Mouse (Mus musculus) midbrain, embryonic 11.5 days (tissue): ENCODE results near the gene Gm7138. TPM values are rescaled to one million over a fixed set of nuclear protein-coding genes. Genes with fewer than 3 reads are reported as not detected.
"Not testable (repeated sequence)": the region's sequence is repeated elsewhere in the genome, so short reads cannot be mapped to it uniquely, and the experiment has no call there.

Source experiments
- ATAC-seq: fragments of 200-750 bp; cut with Nextera tagmentation; 2 replicates; pipeline ENCODE4 v1.8.0; 2017; ENCODE audit warnings: moderate TSS enrichment, moderate library complexity; ENCODE audit not compliant: low FRiP score
- DNase-seq: peaks from one replicate; pipeline ENCODE4 v3.0.0; 2015; ENCODE audit warnings: low spot score; ENCODE audit errors: missing footprints
- H3K27ac ChIP-seq: fragments of 300-500 bp; sonication (generic); 2 replicates; pipeline ENCODE4 v1.5.1; 2014; ENCODE audit warnings: low read depth, low read length
- H3K27me3 ChIP-seq: fragments of 300-500 bp; sonication (generic); 2 replicates; pipeline ENCODE4 v1.6.1; 2014; ENCODE audit warnings: mild to moderate bottlenecking, low read length, moderate library complexity, mixed read lengths; ENCODE audit not compliant: control insufficient read depth, insufficient read depth
- H3K36me3 ChIP-seq: fragments of 300-500 bp; sonication (generic); 2 replicates; pipeline ENCODE4 v1.6.1; 2014; ENCODE audit warnings: mild to moderate bottlenecking, low read length, moderate library complexity, mixed read lengths; ENCODE audit not compliant: control insufficient read depth, insufficient read depth
- H3K4me1 ChIP-seq: fragments of 300-500 bp; sonication (generic); 2 replicates; pipeline ENCODE4 v1.6.1; 2014; ENCODE audit warnings: low read length; ENCODE audit not compliant: control insufficient read depth, insufficient read depth
- H3K4me2 ChIP-seq: fragments of 300-500 bp; sonication (generic); 2 replicates; pipeline ENCODE4 v1.6.1; 2014; ENCODE audit warnings: mild to moderate bottlenecking, moderate library complexity
- H3K4me3 ChIP-seq: fragments of 300-500 bp; sonication (generic); 2 replicates; pipeline ENCODE4 v1.5.1; 2014; ENCODE audit warnings: low read depth, low read length
- H3K9ac ChIP-seq: fragments of 300-500 bp; sonication (generic); 2 replicates; pipeline ENCODE4 v1.6.1; 2014; ENCODE audit warnings: low read length
- H3K9me3 ChIP-seq: fragments of 300-500 bp; sonication (generic); 2 replicates; pipeline ENCODE4 v1.6.1; 2016; ENCODE audit warnings: low read length; ENCODE audit not compliant: control insufficient read depth
- WGBS: fragments of 180-500 bp; shearing (Covaris S2); extraction: QIAGEN DNeasy Blood & Tissue Kit; methylation state at CpG from one replicate; pipeline ENCODE4 v1.1.7; 2014; 5-methylcytosine and 5-hydroxymethylcytosine counted together
- polyA plus RNA-seq: library from polyadenylated mRNA; unstranded; fragments of >200 nt; fragmentation: Nextera tagmentation; extraction: Ambion mirVana; gene quantifications from 2 replicates; pipeline ENCODE4 v1.2.1, GENCODE M21; 2014

Gene Gm7138
- polyA plus RNA-seq, 1 experiment from 2014 or later, result not detected

DNA sequence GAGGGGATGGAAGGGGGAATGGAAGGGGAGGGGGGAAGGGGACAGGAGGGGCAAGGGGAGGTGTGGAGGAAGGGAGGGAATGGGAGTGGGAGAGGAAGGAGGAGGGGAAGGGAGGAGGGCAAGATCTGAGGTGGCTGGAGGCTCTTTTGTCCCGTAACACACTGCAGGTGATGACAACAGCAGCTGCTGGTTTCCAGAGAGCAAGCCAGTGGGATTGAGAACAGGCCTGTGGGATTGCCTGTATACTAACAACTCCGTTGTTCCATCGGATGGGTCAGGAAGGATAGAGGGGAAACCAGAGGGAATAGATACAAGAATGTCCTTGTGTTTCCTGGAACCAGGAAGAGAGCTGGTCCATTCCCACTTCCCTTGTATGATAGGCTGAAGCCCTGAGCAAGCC is 20.9 kb upstream of the Gm7138 start:
- 19% methylated on average over 3 of the region's 3 CpGs for WGBS
- no peak overlapping the region for H3K27ac ChIP-seq
- ATAC-seq, result no peak
- peaks cover 2% of the 10 kb centered on the region; the same call in 1 of the 2 replicates for H3K4me1 ChIP-seq
- H3K36me3 ChIP-seq, result no peaks in the 10 kb centered on the region
- no peak overlapping the region for H3K9ac ChIP-seq
- H3K9me3 ChIP-seq, result no peaks in the 10 kb centered on the region
- H3K27me3 ChIP-seq, result no peaks in the 10 kb centered on the region
- DNase-seq, result peak; percentile 85
- no peak overlapping the region for H3K4me2 ChIP-seq
- no peak overlapping the region for H3K4me3 ChIP-seq

DNA sequence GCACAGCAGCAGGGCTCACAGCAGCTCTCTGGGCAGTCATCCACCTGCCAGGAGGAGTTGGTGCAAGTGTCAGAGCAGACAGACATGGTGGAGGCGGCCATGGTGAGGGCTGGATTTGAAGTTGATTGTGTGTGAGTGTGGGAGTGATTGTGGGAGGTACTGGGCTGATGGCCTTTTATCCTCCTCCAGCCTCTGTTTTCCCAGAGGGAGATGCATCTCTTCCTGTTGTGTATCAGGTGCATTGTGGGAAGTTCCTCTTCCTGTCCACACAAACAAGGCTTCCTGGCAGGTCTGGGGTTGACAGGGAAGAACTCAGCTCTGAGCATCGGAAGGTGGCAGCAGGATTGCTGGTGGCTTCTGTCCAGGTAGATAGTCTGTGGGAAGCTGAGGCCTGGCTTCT is 18.2 kb upstream of the Gm7138 start, which contains the start of gene Gm9639:
TSS of gene Gm9639 (minus strand) at position 101 of the 400 bp plus-strand sequence.
- H3K27me3 ChIP-seq, result no peaks in the 10 kb centered on the region
- peak; percentile 51 for DNase-seq
- H3K4me3 ChIP-seq, result no peak within 1 kb of the TSS
- H3K9ac ChIP-seq, result no peak within 1 kb of the TSS
- H3K4me2 ChIP-seq, result no peak within 1 kb of the TSS
- no peaks in the 10 kb centered on the region for H3K36me3 ChIP-seq
- H3K27ac ChIP-seq, result no peak within 1 kb of the TSS
- no peak for ATAC-seq
- no peaks in the 10 kb centered on the region for H3K9me3 ChIP-seq
- WGBS, result 64% methylated on average over 2 of the region's 2 CpGs
- H3K4me1 ChIP-seq, result peaks cover 2% of the 10 kb centered on the region; the same call in 1 of the 2 replicates

DNA sequence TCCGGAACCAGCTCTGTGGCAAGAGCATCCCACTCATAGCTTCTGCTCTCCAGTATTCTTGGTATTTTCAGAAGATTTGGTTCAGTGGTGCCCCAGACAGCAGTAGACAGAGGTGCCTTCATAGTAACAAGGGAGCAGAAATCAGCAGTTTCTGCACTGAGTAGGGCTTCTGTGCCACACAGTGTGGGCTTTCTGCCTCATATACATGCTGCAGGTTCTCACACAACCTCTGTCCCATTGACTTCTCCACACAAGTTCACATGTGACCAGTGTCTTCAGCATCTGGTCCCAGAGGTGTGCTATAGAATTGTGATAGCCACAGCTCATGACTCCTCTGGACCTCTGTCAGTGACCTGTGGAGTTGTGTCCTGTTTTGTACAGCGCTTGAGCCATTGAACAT is 11.9 kb upstream of the Gm7138 start:
- DNase-seq (peak; percentile 76), ATAC-seq (no peak)
- Histone ChIP-seq H3K9me3 (no peaks in the 10 kb centered on the region), H3K9ac (no peak overlapping the region), H3K4me3 (no peak overlapping the region), H3K4me2 (no peak overlapping the region), H3K36me3 (no peaks in the 10 kb centered on the region), H3K27ac (no peak overlapping the region), H3K4me1 (no peaks in the 10 kb centered on the region), H3K27me3 (no peaks in the 10 kb centered on the region)
- 88% methylated on average over 2 of the region's 2 CpGs for WGBS

DNA sequence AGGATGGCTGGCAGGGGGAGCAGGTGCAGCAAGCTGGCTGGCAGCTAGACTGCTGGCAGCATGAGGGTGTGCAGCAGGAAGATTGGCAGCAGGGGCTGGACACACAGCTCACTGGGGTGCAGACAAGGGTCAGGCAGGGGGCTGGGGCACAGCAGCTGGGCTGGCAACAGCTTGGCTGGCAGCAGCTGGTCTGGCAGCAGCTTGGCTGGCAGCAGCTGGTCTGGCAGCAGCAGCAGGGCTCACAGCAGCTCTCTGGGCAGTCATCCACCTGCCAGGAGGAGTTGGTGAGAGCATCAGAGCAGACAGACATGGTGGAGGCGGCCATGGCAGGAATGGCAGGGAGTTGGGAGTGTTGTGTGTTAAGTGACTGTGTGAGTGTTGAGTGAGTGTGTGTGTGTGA is 11.1 kb upstream of the Gm7138 start, which contains the start of gene Gm7137:
TSS of gene Gm7137 (minus strand) at position 325 of the 400 bp plus-strand sequence.
- not testable (repeated sequence) for H3K9ac ChIP-seq, ATAC-seq, H3K27me3 ChIP-seq, H3K4me1 ChIP-seq, H3K36me3 ChIP-seq, H3K4me3 ChIP-seq, DNase-seq, H3K9me3 ChIP-seq, H3K4me2 ChIP-seq, H3K27ac ChIP-seq
- no CpG with 5 or more reads among the region's 1 CpGs for WGBS

DNA sequence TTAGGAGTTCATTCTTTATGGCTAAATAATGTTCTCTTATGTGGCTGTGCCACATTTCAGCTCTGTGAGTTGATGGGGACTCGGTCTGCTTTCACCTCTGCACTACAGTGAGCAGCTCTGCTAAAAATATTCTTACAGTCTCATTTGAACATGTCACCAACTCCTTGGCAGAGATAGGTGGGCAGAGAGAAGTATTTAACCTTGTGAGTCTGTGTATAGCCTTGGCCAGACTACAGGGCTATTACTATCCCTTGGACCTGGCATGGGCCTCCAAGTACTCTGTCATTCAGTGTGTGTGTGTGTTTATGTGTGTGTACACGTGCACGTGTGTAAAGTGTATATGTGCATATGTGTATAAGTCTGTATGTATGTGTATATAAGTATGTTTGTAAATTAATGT is 6.7 kb upstream of the Gm7138 start:
- H3K4me3 ChIP-seq, H3K9me3 ChIP-seq, DNase-seq, H3K36me3 ChIP-seq, H3K27me3 ChIP-seq, ATAC-seq, H3K4me2 ChIP-seq, H3K4me1 ChIP-seq, H3K27ac ChIP-seq, H3K9ac ChIP-seq: not testable (repeated sequence)
- WGBS, result 100% methylated on average over 1 of the region's 3 CpGs

DNA sequence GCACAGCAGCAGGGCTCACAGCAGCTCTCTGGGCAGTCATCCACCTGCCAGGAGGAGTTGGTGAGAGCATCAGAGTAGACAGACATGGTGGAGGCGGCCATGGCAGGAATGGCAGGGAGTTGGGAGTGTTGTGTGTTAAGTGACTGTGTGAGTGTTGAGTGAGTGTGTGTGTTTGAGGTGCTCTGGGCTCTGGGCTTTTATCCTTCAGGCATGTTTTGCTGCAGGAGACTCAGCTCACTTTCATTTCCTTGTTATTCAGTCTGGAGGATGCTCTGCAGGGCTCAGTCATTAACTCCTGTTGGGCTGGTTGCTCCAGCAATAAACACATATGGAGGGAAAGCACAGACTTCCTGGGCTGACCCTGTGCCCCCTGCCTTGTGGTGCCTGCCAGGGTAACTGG is 5.7 kb upstream of the Gm7138 start, which contains the start of gene Gm3250:
TSS of gene Gm3250 (minus strand) at position 101 of the 400 bp plus-strand sequence.
- not testable (repeated sequence) for H3K4me3 ChIP-seq, H3K4me2 ChIP-seq, DNase-seq, H3K9ac ChIP-seq, H3K9me3 ChIP-seq, H3K27ac ChIP-seq, H3K4me1 ChIP-seq, ATAC-seq, H3K27me3 ChIP-seq, H3K36me3 ChIP-seq
- no CpG with 5 or more reads among the region's 1 CpGs for WGBS

DNA sequence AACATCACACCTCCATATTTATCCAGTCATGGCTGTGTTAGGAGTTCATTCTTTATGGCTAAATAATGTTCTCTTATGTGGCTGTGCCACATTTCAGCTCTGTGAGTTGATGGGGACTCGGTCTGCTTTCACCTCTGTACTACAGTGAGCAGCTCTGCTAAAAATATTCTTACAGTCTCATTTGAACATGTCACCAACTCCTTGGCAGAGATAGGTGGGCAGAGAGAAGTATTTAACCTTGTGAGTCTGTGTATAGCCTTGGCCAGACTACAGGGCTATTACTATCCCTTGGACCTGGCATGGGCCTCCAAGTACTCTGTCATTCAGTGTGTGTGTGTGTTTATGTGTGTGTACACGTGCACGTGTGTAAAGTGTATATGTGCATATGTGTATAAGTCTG is 4.6 kb downstream of the Gm7138 start:
- not testable (repeated sequence) for H3K4me2 ChIP-seq, H3K27ac ChIP-seq, DNase-seq, H3K9me3 ChIP-seq, ATAC-seq, H3K4me3 ChIP-seq, H3K9ac ChIP-seq, H3K36me3 ChIP-seq, H3K4me1 ChIP-seq, H3K27me3 ChIP-seq
- 75% methylated on average over 1 of the region's 3 CpGs for WGBS

DNA sequence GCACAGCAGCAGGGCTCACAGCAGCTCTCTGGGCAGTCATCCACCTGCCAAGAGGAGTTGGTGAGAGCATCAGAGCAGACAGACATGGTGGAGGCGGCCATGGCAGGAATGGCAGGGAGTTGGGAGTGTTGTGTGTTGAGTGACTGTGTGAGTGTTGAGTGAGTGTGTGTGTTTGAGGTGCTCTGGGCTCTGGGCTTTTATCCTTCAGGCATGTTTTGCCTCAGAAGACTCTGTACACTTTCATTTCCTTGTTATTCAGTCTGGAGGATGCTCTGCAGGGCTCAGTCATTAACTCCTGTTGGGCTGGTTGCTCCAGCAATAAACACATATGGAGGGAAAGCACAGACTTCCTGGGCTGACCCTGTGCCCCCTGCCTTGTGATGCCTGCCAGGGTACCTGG is 5.5 kb downstream of the Gm7138 start, which contains the start of gene Gm3238:
TSS of gene Gm3238 (minus strand) at position 101 of the 400 bp plus-strand sequence.
- H3K9me3 ChIP-seq, H3K4me2 ChIP-seq, H3K4me1 ChIP-seq, H3K27ac ChIP-seq, H3K36me3 ChIP-seq, DNase-seq, H3K4me3 ChIP-seq, H3K9ac ChIP-seq, H3K27me3 ChIP-seq, ATAC-seq: not testable (repeated sequence)
- no CpG with 5 or more reads among the region's 1 CpGs for WGBS

DNA sequence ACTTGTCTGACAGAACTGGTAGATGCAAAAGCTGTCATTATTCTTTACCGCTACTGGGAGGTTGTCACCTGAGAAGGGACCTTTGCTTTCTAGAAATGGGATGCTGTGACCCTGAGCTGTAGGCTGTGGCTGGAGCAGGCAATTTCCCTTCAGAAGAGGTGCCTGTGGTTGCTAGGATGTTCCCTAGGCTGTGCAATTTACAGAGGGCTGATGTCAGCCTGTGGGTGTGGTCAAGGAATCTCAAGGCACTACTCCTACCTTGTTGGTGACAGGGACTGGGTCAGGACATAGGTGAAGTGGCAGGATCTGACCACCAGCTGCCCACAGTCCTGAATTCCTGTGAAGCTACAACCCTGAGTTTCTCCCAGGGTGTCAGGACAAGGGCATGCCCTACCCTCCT is 7.0 kb downstream of the Gm7138 start:
- Histone ChIP-seq H3K27ac (no peak overlapping the region), H3K36me3 (no peaks in the 10 kb centered on the region), H3K4me2 (no peak overlapping the region), H3K4me1 (no peaks in the 10 kb centered on the region), H3K27me3 (no peaks in the 10 kb centered on the region), H3K9me3 (no peaks in the 10 kb centered on the region), H3K4me3 (no peak overlapping the region), H3K9ac (no peak overlapping the region)
- WGBS, result 74% methylated on average over 1 of the region's 1 CpGs
- DNase-seq (no peak), ATAC-seq (no peak)
